Mouse (Mus musculus) kidney, postnatal 0 days (tissue): Measurements from ENCODE around the gene Pigk. TPM values are rescaled to one million over a fixed set of nuclear protein-coding genes. Genes with fewer than 3 reads are reported as not detected.

Source experiments
- ATAC-seq: fragments of 200-750 bp; cut with Nextera tagmentation; replicated peaks from 2 replicates; pipeline ENCODE4 v1.8.0; 2017; ENCODE audit warnings: low read depth, moderate number of reproducible peaks, moderate TSS enrichment, moderate library complexity; ENCODE audit not compliant: low FRiP score
- DNase-seq: peaks from one replicate; pipeline ENCODE4 v3.0.0-alpha.2; 2016; ENCODE audit warnings: low spot score
- H3K27ac ChIP-seq: fragments of 300-500 bp; sonication (generic); 2 replicates; pipeline ENCODE4 v1.5.1; 2014; ENCODE audit warnings: mild to moderate bottlenecking
- H3K27me3 ChIP-seq: fragments of 300-500 bp; sonication (generic); 2 replicates; pipeline ENCODE4 v1.6.1; 2014; ENCODE audit warnings: low read length, mixed read lengths; ENCODE audit not compliant: insufficient read depth
- H3K36me3 ChIP-seq: fragments of 300-500 bp; sonication (generic); 2 replicates; pipeline ENCODE4 v1.6.1; 2014; ENCODE audit warnings: low read length, mixed read lengths; ENCODE audit not compliant: insufficient read depth
- H3K4me1 ChIP-seq: fragments of 300-500 bp; sonication (generic); replicated peaks from 2 replicates; pipeline ENCODE4 v1.6.1; 2014; ENCODE audit warnings: antibody characterized with exemption, low read length, mixed read lengths; ENCODE audit not compliant: insufficient read depth
- H3K4me2 ChIP-seq: fragments of 300-500 bp; sonication (generic); 2 replicates; pipeline ENCODE4 v1.6.1; 2014; ENCODE audit warnings: mild to moderate bottlenecking, low read length, moderate library complexity, mixed read lengths
- H3K4me3 ChIP-seq: fragments of 300-500 bp; sonication (generic); replicated peaks from 2 replicates; pipeline ENCODE4 v1.5.1; 2014; ENCODE audit warnings: low read depth, low read length
- H3K9ac ChIP-seq: fragments of 300-500 bp; sonication (generic); 2 replicates; pipeline ENCODE4 v1.6.1; 2014; ENCODE audit warnings: low read depth, low read length
- H3K9me3 ChIP-seq: fragments of 300-500 bp; sonication (generic); replicated peaks from 2 replicates; pipeline ENCODE4 v1.6.1; 2016; ENCODE audit warnings: low read length, inconsistent platforms, mixed read lengths
- CTCF ChIP-seq: IDR thresholded peaks from 2 replicates; pipeline ENCODE4 v1.5.1; 2016; ENCODE audit warnings: antibody characterized with exemption, low read depth, mild to moderate bottlenecking, moderate library complexity
- WGBS: fragments of 180-500 bp; shearing (Covaris S2); extraction: QIAGEN DNeasy Blood & Tissue Kit; methylation state at CpG from one replicate; pipeline ENCODE4 v1.1.7; 2014; 5-methylcytosine and 5-hydroxymethylcytosine counted together
- polyA plus RNA-seq: library from polyadenylated mRNA; unstranded; fragments of >200 nt; fragmentation: Nextera tagmentation; extraction: Ambion mirVana; gene quantifications from 2 replicates; pipeline ENCODE4 v1.2.1, GENCODE M21; 2015

Pigk gene
- polyA plus RNA-seq, 1 experiment from 2014 or later = 48.5 TPM

GRCm38 (mm10) chr3:152951634-152952545 is 238.0 kb downstream of the Pigk start:
- ATAC-seq (no peak), DNase-seq (peak; percentile 28)
- no peak for TF ChIP-seq CTCF
- 56% methylated on average over 11 of the region's 11 CpGs for WGBS
- Histone ChIP-seq H3K27me3 (no peaks in the 10 kb centered on the region), H3K27ac (no peak overlapping the region), H3K4me1 (no peaks in the 10 kb centered on the region), H3K9me3 (no peaks in the 10 kb centered on the region), H3K4me2 (no peak overlapping the region), H3K9ac (no peak overlapping the region), H3K4me3 (no peak overlapping the region), H3K36me3 (no peaks in the 10 kb centered on the region)

GRCm38 (mm10) chr3:152956038-152956437 is 242.1 kb downstream of the Pigk start:
- ATAC-seq = no peak
- Histone ChIP-seq H3K4me3 (no peak overlapping the region), H3K27me3 (no peaks in the 10 kb centered on the region), H3K9ac (no peak overlapping the region), H3K27ac (no peak overlapping the region), H3K4me1 (no peaks in the 10 kb centered on the region), H3K36me3 (no peaks in the 10 kb centered on the region), H3K4me2 (no peak overlapping the region), H3K9me3 (no peaks in the 10 kb centered on the region)
- 67% methylated on average over 5 of the region's 5 CpGs for WGBS
- no peak for TF ChIP-seq CTCF
- no peak for DNase-seq

GRCm38 (mm10) chr3:152956771-152957170 is 242.9 kb downstream of the Pigk start:
- Histone ChIP-seq H3K4me3 (no peak overlapping the region), H3K27ac (no peak overlapping the region), H3K4me1 (no peaks in the 10 kb centered on the region), H3K9ac (no peak overlapping the region), H3K27me3 (no peaks in the 10 kb centered on the region), H3K36me3 (no peaks in the 10 kb centered on the region), H3K9me3 (no peaks in the 10 kb centered on the region), H3K4me2 (no peak overlapping the region)
- 77% methylated on average over 4 of the region's 4 CpGs for WGBS
- no peak for DNase-seq
- no peak for TF ChIP-seq CTCF
- ATAC-seq = no peak

GRCm38 (mm10) chr3:152958358-152959150 is 244.7 kb downstream of the Pigk start:
- 0 out of 2 replicates have a peak, but pooled peaks have one; percentile 30 for ATAC-seq
- H3K4me2 ChIP-seq = no peak overlapping the region
- WGBS = 67% methylated on average over 11 of the region's 11 CpGs

GRCm38 (mm10) chr3:152961855-152962376 is 248.0 kb downstream of the Pigk start:
- ATAC-seq (no peak), DNase-seq (no peak)
- no peaks in the 10 kb centered on the region for H3K9me3 ChIP-seq
- no peaks in the 10 kb centered on the region for H3K27me3 ChIP-seq
- no peaks in the 10 kb centered on the region for H3K4me1 ChIP-seq
- H3K9ac ChIP-seq = no peak overlapping the region
- no peak overlapping the region for H3K4me2 ChIP-seq
- no peaks in the 10 kb centered on the region for H3K36me3 ChIP-seq
- no peak overlapping the region for H3K4me3 ChIP-seq
- no peak for TF ChIP-seq CTCF
- no peak overlapping the region for H3K27ac ChIP-seq
- 50% methylated on average over 10 of the region's 10 CpGs for WGBS

More at GRCm38 (mm10) chr3:152958358-152959150, 244.7 kb downstream of the Pigk start:
- TF ChIP-seq CTCF = peak; percentile 78
- Histone ChIP-seq H3K4me3 (no peak overlapping the region), H3K27ac (no peak overlapping the region), H3K27me3 (no peaks in the 10 kb centered on the region), H3K4me1 (no peaks in the 10 kb centered on the region), H3K9me3 (no peaks in the 10 kb centered on the region), H3K9ac (no peak overlapping the region), H3K36me3 (no peaks in the 10 kb centered on the region)
- peak; percentile 71 for DNase-seq

GRCm38 (mm10) chr3:152969774-152970347 is 256.0 kb downstream of the Pigk start:
- no peak for DNase-seq
- H3K4me2 ChIP-seq = no peak overlapping the region
- no peaks in the 10 kb centered on the region for H3K9me3 ChIP-seq
- no peaks in the 10 kb centered on the region for H3K36me3 ChIP-seq
- no peaks in the 10 kb centered on the region for H3K4me1 ChIP-seq
- H3K4me3 ChIP-seq = no peak overlapping the region
- no peak for TF ChIP-seq CTCF
- no peaks in the 10 kb centered on the region for H3K27me3 ChIP-seq
- no peak overlapping the region for H3K9ac ChIP-seq
- ATAC-seq = no peak
- no peak overlapping the region for H3K27ac ChIP-seq
- 66% methylated on average over 16 of the region's 16 CpGs for WGBS
